Mouse (Mus musculus) cerebral cortex, adult 2 months (tissue): ENCODE results near the gene Il1r2.

Experiments used
- WGBS: fragments of 180-500 bp; shearing (Covaris S2); methylation state at CpG from one replicate; pipeline ENCODE4 v1.1.7; 2018; 5-methylcytosine and 5-hydroxymethylcytosine counted together

The Il1r2 gene

GRCm38 (mm10) chr1:40059122-40059774 lies 14.6 kb upstream of the Il1r2 start:
- 72% methylated on average over 4 of the region's 4 CpGs for WGBS

GRCm38 (mm10) chr1:40061359-40061758 lies 12.5 kb upstream of the Il1r2 start:
- 91% methylated on average over 9 of the region's 9 CpGs for WGBS

DNA sequence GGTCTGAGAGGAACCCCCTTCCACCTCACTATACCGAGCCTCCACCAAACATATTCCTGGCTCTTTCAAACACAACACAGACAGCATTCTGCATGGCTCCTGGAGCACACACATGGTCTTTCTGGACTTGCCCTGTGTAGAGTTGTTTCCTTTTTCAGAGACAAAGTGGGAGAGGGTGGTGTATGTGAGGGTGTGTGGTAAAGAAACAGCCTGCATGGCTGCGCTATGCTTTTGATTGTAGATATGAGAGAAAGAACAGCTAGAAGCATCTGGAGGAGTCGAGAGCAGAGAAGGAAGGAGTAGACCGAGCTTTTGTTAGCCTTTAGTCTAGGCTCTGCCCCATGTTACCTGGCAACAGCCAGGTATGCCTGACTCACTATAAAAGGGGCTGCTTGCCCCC lies 10.5 kb upstream of the Il1r2 start:
- 52% methylated on average over 4 of the region's 4 CpGs for WGBS

- 93% methylated on average over 8 of the region's 8 CpGs for WGBS
Measured at GRCm38 (mm10) chr1:40064508-40064907, 9.4 kb upstream of the Il1r2 start.

DNA sequence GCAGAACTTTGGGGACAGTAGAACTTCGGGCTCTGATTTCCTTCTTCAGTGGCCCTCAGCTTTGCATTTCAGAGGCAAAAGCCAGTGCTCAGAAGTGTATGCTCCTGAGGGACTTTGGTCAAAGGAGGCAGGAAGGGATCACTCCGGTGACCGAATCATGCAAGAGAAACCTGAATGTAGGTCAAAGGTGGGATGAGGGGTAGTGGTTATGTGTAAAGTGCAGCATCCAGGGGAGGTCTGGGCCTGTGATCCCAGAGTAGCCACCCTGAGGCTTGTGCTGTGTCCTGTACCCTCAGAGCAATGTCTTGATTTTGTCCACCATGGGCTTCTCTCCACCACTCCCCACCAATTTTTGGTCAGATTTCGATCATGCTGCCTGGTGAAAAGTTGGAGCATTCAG lies 1.3 kb upstream of the Il1r2 start:
- 88% methylated on average over 4 of the region's 4 CpGs for WGBS

GRCm38 (mm10) chr1:40077328-40077727 lies 3.4 kb downstream of the Il1r2 start:
- 95% methylated on average over 2 of the region's 2 CpGs for WGBS

- 87% methylated on average over 2 of the region's 2 CpGs for WGBS
Measured at GRCm38 (mm10) chr1:40081041-40081440, 7.2 kb downstream of the Il1r2 start.

DNA sequence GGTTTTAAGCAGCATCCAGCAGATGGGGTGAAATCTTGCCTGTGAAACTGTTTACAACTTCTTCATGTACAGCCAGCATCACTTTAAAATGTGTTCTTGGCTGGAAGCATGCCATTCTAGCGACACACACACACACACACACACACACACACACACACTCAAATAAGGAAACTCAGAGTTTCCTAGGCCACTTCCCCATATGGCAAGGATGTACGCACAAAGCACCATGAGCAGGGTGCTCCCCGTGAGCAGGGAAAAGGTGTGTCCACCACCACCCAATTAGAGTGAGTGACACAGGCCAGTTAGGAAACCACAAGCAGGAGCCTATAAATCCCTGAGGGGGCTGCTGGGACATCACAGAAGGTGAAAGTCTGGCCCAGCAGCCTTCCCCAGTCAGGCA lies 10.5 kb downstream of the Il1r2 start:
- 31% methylated on average over 3 of the region's 3 CpGs for WGBS

- 2% methylated on average over 25 of the region's 25 CpGs for WGBS
Measured at GRCm38 (mm10) chr1:40085403-40086182, 11.7 kb downstream of the Il1r2 start.

GRCm38 (mm10) chr1:40091160-40091559 lies 17.3 kb downstream of the Il1r2 start:
- WGBS, result 92% methylated on average over 9 of the region's 9 CpGs

- 65% methylated on average over 6 of the region's 6 CpGs for WGBS
Measured at GRCm38 (mm10) chr1:40092541-40092940, 18.7 kb downstream of the Il1r2 start.

DNA sequence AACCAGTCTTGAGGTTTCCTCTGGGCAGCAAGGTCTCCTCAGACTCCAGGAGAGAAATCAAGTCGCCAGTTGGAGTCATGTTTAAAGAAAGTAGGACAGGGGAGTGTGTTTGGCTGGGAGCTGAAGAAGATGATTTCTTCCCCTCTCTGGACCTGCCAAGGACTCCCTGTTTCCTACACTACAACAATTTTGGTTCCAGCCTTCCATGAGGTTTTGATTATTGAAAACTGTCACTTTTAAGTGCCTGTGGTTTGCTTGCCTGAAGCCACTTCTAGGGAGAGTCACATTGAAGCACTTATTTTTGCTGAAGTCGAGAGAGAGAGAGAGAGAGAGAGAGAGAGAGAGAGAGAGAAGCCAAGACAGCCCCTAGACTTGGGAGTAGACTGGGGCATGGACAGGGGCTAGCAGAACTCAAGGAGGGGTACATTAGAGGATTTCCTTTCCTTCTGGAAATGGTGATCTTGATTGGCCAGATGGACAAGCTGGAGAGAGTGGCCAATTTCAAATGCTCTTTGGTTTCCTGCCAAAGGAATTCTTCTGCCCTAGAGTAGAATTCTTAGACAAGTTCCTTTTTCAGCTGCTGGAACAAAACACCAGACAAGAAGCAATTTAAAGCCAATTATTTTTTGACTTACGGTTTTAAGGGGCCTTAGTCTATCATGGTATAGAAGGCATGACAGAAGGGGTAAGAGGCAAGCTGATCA lies 20.9 kb downstream of the Il1r2 start:
- WGBS, result 64% methylated on average over 3 of the region's 3 CpGs

DNA sequence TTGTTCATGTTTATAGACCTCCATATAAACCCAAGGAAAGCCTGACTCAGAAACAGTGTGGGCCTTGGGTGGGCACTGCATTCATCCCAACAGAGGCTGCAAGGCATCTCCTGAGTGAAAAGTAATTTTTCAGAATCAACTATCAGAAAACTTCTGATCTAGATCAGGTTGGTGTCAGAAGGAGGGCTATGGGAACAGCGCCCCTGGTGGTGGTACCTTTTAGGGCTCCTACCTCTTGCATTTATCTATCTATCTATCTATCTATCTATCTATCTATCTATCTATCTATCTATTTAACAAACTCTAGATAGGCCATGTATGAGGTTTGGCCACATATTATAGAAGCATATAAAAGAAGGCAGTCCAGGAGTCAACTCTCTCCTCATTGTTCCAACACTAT lies 21.7 kb downstream of the Il1r2 start:
- 4% methylated on average over 1 of the region's 1 CpGs for WGBS

DNA sequence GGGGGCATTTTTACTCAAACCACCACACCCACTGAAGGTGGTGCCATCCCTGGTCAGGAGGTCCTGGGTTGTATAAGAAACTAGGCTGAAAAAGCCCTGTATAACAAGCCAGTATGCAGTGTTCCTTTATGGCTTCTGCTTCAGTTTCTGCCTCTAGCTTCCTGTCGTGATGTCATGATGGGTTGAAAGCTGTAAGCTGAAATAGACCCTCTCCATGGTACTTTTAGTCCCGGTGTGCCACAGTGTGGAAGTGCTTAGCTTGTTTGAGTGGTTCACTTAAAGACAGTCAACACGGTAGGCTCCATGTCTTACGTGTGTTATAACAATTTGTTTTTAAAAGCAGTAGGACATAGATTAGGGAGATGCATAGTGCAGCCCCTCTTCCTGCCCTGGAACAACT lies 32.4 kb downstream of the Il1r2 start:
- WGBS, result 77% methylated on average over 4 of the region's 4 CpGs

DNA sequence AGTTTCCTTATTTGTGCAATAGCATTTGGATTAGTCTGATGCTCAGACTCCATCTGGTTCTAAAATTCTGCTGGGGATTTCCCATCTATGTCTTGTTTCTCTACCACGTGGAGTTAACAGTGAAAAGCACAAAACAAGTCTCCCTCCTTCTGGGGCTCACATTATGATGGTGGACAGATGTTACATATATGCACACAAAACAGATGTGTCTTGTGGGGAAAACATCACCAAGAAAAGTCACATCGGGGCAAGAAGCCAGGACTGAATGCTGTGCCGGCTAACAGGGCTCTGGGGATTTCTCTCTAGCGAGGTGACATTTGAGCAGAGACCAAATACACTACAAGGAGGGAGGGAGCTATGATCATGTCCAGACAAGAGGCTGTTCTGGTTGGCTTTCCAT lies 32.8 kb downstream of the Il1r2 start:
- 67% methylated on average over 4 of the region's 4 CpGs for WGBS

GRCm38 (mm10) chr1:40107971-40108749 lies 34.3 kb downstream of the Il1r2 start:
- 84% methylated on average over 5 of the region's 5 CpGs for WGBS

DNA sequence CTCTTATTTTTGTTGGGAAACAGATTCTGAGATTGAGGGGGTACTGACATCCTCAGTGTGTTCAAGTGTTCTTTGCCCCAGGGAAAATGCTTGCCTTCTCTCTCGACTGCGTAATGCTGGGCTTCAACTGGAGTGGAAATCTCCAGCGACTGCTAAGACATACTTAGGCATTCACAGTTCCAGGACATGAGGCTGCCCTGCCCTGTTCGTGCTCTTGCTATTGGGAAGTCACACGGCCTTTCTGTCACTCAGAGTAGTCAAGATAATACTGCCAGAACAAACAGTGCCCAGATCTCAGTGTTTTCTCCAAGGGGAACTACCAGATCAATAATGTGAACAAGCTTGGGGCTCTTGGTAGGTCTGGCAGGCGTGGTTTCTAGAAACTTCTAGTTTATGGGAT lies 35.9 kb downstream of the Il1r2 start:
- WGBS, result 89% methylated on average over 6 of the region's 6 CpGs

- WGBS, result 44% methylated on average over 8 of the region's 8 CpGs
Measured at GRCm38 (mm10) chr1:40115271-40115670, 41.4 kb downstream of the Il1r2 start.

DNA sequence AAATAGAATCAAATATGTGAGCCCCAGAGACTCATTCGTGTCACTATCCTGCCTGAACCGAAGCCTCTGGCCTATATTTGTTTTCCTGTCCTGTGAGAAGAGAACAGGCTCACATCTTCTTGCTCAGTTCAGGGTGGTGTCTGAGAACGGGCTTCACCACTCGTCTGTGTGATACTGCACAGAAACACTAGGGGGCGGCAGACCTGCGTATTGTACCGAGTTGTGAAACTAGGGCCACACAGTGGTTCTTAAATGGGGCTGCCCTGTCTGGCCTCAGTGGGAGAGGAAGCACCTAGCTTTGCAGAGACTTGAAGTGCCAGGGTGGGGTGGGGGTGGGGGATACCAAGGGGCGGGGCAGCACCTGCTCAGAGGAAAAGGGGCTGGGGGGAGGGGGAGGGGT lies 42.5 kb downstream of the Il1r2 start:
- 5% methylated on average over 8 of the region's 8 CpGs for WGBS

DNA sequence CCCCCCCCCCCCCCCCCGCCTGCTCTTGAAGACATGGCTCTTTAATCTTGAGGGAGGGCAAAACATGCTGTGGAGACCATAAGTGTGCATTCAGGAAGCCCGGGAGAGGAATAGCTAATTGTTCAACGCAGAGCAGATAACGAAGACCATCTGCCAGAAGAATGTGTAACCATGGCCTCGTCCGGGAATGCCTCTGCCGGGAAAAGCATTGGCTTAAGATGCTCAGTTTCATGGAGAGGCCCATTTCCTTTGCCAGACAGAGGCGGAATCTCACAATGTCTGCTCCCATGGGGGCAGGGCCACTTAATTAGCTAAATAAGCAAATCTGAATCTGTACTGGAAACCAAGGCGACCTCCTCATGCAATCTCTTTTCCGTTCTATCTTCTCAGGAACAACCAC lies 43.7 kb downstream of the Il1r2 start:
- WGBS, result 45% methylated on average over 10 of the region's 10 CpGs

GRCm38 (mm10) chr1:40124237-40124636 lies 50.4 kb downstream of the Il1r2 start:
- WGBS, result 76% methylated on average over 4 of the region's 4 CpGs

DNA sequence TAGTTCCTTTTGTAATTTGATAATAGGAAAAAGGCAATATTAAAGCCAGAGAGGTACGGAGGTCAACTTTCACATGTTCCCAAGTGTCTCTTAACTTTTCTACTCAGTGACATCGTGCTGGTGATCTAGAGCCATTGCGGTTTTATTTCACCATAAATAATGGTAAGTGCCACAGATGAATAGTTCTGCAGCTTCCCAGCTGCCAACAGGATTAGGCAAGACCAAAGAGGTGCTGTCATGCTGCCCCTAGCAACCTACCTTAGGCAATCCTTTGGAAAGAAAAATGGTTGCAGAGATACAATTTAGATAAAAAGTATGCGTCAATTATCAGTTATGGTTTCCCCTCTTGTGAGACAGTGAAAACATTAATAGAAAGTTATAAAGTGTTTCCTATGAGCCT lies 54.6 kb downstream of the Il1r2 start:
- WGBS, result 95% methylated on average over 4 of the region's 4 CpGs
